Mouse (Mus musculus) cortical plate, adult 2 months (tissue): ENCODE data around the gene E130114P18Rik.

ENCODE experiments used
- CTCF ChIP-seq: fragments of 200-500 bp; IDR thresholded peaks from 2 replicates; pipeline ENCODE4 v1.5.1; 2011; ENCODE audit warnings: mild to moderate bottlenecking, control low read depth, low read length; ENCODE audit not compliant: insufficient read depth; ENCODE audit errors: extremely low read depth
- POLR2A ChIP-seq: fragments of 200-500 bp; IDR thresholded peaks from 2 replicates; pipeline ENCODE4 v1.6.1; 2011; ENCODE audit warnings: mild to moderate bottlenecking, low read length, control low read depth; ENCODE audit not compliant: insufficient read depth; ENCODE audit errors: extremely low read depth

DNA sequence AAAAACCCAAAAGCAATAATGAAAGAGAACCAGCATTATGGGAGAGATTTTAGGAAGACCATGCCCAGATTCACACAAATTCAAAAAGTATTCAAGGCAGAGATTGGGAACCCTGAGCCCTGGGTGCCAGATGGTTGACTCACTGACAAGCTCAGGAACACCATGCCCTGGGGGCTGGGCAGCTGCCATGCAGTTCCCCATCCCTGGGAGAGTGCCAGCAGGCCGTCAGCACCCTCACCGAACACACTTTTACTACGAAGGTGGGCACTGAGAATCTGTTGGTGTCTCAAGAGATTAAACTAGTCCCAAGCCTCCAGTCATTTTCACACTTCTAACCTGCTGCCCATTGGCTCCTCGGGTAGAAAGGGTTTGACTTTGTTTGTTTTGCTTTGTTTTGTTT, 175.3 kb downstream of the E130114P18Rik start:
- TF ChIP-seq CTCF = no peak
- TF ChIP-seq POLR2A = no peak
